Mouse (Mus musculus) NIH3T3 (cell line): ENCODE data around the gene Agl.

Experiments
- DNase-seq: peaks from one replicate; pipeline ENCODE4 v3.0.0-alpha.2; 2012; ENCODE audit warnings: low read depth

Agl gene

GRCm38 (mm10) chr3:116807811-116808506 is at the start of gene Agl:
Agl (minus strand) TSS chr3:116808166.
- peak; percentile 98 for DNase-seq

GRCm38 (mm10) chr3:116857611-116858010 is 49.6 kb upstream of the Agl start:
- DNase-seq: no peak

GRCm38 (mm10) chr3:116852421-116852820 is 44.5 kb upstream of the Agl start:
- no peak for DNase-seq

DNA sequence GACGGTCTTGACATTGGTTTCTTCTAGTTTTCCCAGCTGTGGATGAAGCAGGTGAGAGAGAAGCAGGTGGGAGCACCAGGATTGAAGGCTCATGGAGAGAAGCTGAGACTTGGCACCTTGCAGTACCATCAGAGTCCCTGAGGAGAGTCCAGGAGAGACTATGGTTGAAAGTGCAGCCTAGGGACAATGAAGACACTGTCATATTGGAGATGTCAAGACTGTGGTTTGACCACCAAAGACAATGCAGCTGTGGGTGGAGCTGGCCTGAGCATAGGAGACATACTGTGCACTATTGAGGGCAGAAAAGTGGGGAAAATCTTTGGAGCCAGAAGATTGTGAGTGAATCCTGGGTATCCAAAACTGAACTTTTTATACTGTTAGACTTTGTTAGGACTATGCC is 42.4 kb upstream of the Agl start:
- DNase-seq: no peak

GRCm38 (mm10) chr3:116848936-116849335 is 41.0 kb upstream of the Agl start:
- peak; percentile 28 for DNase-seq

DNA sequence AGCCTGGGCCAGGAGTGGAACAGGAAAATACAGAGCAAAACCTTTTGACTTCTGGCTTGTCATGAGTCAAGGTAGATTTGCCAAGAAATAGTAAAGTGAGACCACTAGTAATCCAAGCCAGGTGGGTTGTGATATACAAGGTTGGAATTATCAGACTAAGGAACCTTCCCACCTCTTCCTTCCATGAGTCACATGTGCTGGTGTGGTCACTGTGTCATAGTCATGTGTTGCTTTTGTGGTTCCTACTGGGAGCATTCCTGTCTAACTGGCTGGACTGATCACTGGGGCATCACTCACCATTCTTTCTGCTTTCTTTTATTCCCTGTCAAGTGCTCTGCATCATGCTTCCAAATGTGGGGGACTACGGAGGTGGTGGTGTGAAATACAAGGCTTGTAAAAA is 40.1 kb upstream of the Agl start:
- DNase-seq: peak; percentile 51

GRCm38 (mm10) chr3:116846084-116846483 is 38.1 kb upstream of the Agl start:
- no peak for DNase-seq

DNA sequence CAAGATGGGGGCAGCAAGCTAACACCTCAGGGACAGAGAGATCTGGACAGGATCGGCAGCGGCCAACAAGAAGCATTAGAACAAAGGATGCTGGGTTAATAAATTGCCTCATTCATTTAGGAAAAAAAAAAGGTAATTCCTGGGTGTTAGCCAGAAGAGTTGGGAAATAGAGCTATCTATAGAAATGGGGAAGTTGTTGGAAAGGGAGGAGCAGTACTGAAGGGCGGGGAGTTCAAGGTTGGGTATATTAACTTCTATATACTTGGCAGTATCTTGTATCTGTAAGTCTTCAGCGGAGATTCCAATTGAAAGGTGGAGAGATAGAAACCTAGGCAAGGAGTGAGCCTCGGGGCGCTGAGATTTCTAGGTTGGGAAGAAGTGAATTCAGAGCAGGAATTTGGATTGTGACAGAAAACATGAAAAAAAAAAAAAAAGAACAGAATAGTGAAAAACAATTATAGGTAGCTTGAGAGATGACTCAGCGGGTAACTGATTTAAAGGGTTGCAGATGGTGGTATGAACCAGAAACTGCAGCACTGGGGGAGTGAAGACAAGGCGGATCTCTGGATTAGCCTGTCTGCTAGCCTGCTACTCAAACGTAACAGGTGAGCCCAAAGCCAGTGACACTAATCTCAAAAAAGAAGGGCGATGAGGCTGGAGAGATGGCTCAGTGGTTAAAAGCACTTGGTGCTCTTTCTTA is 37.1 kb upstream of the Agl start:
- DNase-seq: peak; percentile 53

GRCm38 (mm10) chr3:116841311-116841710 is 33.3 kb upstream of the Agl start:
- peak; percentile 55 for DNase-seq

GRCm38 (mm10) chr3:116836681-116837475 is 28.9 kb upstream of the Agl start:
- DNase-seq: no peak

DNA sequence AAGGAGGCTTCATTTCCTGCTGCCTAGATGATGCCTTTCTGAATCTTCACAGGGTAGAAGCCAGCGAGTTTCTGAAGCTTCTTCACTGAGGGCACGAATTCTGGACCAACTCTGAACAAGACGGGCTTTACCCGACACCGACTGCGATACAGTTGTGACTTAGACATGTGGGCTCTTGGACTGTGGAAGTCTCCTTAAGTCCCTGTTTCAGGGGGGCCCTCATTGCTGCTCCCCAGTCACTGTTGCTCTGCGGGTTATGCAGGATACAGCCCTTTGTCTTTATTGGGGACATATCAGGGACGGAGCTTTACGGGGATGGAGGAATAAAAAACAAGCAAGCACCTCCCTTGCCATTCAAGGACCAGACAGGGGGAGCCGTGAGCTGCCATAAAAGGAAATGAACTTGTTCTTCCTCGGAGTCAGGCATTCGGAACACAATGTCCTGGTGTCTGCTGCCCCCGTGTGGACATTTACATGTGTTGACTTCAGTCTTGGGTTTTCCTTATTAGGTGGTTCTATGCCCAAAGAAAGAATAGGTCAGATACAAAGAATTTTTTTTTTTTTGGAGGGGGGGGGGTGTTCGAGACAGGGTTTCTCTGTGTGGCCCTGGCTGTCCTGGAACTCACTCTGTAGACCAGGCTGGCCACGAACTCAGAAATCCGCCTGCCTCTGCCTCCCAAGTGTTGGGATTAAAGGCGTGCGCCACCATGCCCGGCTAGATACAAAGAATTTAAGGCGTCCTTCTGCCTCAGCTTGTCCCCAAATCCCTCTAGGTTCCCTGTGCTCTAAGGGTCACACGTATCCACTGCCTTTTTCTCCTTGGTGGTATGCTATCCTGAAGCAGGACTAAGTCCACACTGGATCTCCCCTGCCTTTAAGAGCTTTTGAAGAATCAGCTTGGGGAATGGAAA is 28.1 kb upstream of the Agl start:
- peak; percentile 98 for DNase-seq

- no peak for DNase-seq
Measured at GRCm38 (mm10) chr3:116835350-116835749, 27.4 kb upstream of the Agl start.

DNA sequence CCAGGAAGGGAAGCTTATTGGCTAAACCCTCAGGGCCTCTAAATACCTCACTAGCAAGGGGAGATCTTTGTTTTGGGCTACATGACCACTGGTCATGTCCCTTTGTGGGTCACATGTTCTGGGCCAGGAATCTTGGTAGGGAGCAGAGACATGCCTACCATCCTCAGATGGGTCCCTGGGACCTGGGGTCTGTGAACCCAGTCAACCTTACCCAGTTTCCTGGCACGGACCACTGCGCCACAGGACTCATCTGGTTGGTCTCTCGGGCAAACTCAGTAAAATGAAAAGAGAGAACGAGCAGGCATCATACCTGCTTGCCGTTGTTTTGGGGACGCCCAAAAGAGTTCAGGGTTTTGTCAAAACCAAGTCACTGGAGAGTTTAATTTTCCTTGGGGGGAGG is 26.3 kb upstream of the Agl start:
- DNase-seq: no peak

GRCm38 (mm10) chr3:116833491-116833890 is 25.5 kb upstream of the Agl start:
- DNase-seq: no peak

DNA sequence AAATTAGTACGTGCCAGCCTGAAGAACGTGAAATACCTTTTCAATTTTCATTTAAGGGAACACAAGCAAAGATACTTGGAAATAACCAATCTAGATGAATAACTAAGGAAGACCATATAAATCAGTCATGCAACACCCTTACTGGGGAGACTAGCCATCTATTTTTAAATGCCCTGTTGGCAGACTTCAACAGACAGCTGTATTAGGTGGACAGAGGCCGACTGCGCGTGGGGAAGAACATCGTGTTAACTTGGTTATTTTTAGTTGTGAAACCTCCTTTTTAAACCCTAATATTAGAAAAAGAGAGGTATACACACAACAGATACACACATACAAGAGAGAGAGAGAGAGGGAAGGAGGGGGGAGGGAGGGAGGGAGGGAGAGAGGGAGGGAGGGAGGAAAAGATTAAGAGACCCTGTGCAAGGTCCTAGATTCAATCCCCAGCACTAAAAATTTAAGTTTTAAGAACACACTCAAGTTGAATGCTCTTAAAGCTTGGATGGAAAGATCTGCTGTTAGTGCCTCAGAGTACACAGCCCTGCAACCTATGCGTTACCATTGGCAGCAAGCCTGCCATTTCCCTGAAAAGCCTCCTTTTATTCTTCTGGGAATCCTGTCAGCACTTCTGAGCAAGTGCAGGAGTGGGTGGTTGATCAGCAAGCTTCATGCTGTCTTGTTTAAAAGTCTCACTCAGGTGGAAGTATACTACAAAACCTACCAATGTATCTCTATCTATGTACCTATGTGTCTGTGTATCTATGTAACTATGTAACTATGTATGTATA is 24.8 kb upstream of the Agl start:
- DNase-seq: peak; percentile 20

DNA sequence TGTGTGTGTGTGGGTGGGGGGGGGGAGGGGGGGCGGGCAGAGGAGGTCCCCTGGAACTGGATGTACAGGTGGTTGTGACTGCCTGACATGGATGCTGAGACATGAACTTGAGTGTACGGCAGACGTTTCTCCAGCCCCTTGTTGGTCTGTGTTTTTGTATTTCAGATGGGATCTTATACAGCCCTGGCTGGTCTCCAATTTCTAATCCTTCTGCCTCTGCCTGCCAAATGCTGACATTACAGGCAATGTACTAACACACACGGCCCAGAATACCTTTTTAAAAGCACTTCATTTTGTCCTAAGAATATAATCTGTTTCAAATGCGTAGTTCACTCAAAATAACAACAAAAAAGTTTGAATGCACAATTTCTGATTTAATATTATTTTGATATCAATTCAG is 23.4 kb upstream of the Agl start:
- DNase-seq: peak; percentile 60

DNA sequence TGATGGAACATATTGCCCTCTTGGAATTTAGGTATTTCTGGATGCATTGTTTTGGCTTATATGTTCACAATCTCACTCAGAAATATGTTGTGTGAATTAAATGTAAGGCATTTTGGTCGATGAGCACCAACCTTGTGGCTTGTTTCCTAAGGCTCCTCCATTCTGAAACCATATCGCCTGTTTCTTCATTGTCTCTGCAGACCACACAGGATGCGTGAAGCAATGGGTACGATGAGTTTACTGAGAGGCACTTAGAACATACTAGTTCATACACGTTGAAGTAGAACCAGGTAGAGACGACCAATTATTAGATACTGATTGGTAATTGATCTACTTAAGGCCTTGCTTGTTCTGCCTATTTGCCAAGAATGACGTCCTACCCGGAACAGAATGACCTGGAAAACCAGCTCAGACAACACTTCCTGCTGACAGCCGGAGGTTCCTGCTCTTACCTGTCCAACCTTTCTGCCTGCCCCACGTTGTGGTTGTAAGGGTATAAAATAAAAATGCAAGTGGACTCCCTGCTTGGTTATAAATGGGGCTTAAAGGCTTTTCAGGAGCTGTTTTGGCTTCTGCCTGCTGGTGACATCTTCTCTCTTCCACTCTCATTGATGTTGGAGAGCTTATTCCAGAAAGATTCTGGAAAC is 21.4 kb upstream of the Agl start:
- no peak for DNase-seq

DNA sequence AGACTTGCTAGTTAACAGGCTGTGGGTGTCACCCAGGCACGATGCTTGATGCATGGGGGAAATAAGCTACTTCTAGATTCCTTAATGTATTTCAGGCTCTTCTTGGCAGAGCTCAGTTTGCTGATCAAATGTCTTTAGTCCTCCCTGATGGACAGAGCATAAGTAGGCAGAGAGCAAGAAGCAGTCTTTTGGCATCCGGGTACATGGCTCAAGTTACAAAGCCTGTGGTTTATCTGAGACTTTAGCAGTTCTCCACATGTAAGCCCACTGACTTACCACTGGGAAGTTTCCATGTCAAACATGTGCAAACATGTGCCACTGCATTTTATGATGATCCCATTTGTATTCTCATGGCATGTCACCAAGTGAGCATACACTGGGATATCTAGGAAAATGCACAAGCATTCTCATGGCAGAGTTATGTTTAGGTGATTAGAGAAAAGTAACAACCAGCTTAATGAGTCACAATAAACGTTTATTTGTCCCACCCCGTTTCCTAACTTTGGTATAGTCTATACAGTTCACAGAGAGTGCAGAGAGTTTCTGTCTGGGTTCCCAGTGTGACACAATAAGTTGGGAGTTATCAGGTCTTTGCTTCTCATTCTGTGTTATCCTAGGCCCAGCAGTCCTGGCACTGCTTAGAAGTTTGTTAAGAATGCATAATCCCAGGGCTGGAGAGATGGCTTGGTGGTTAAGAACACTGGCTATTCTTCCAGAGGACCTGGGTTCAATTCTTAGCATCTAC is 18.7 kb upstream of the Agl start:
- DNase-seq: peak; percentile 48

DNA sequence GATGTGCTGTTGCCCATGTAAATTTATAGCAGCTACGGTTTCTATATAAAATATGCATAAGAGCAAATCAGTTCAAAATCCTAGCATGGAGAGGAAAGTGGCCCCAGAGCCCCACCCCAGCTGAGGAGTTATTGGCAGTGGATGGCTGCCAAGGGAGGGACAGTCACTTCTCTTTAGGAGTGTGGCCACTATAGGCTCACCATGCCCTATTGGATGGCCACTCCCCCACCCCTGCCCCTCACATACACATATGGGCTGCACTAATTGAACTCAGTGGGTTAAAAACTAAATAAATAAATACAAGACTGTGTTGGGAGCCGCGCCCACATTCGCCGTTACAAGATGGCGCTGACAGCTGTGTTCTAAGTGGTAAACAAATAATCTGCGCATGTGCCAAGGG is 9.3 kb upstream of the Agl start:
- DNase-seq: no peak

DNA sequence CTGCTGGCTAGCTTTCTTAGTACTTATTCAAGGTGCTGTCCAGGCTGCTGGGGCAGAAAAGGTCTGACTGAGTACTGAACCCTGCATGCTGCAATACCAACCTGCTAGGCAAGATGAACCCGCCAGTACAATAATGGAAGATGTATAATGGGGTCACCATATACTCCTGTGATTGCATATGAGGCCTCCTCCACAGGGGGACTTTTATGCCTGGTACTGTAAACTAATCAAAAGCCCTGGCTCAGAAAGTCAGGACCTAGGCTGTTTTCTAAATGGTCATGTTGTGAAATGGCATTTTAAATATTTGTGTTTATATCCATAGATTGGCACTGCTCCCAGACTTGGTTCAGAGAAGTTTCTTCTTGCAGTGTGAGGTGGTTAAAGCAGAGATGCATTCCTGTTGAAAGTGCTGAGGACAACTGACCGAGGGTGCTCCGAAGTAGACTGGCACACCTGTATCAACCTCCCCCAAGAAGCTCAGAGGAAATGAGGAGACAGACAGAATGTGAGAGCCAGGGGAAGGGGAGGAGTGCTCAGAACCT is 8.8 kb upstream of the Agl start:
- DNase-seq: peak; percentile 77
